Mouse (Mus musculus): ENCODE results near the gene Zfp444.
"Not testable (repeated sequence)": the region's sequence is repeated elsewhere in the genome, so short reads cannot be mapped to it uniquely, and the experiment has no call there.

GRCm38 (mm10) chr7:6228491-6228890 lies 56.5 kb downstream of the Zfp444 start:
- TF ChIP-seq ZC3H11A (IDR thresholded peaks at IDR 0.05; ENCODE audit: borderline replicate concordance, low read depth, low read length); HCFC1 (IDR thresholded peaks at IDR 0.05; ENCODE audit: borderline replicate concordance, insufficient read depth, low read length); MAFK (IDR thresholded peaks at IDR 0.05; ENCODE audit: insufficient read depth, low read depth, low read length): not testable (repeated sequence)
